Mouse (Mus musculus) liver, adult (tissue): ENCODE results near the gene Zfp185.
A peak's percentile ranks its signal among the peaks of the same experiment; 100 is the strongest.

ENCODE experiments used
- GATA4 ChIP-seq: IDR thresholded peaks from 2 replicates; pipeline ENCODE4 v1.6.1; 2014; ENCODE audit warnings: mild to moderate bottlenecking, low read length; ENCODE audit not compliant: insufficient replicate concordance

Zfp185 gene

DNA sequence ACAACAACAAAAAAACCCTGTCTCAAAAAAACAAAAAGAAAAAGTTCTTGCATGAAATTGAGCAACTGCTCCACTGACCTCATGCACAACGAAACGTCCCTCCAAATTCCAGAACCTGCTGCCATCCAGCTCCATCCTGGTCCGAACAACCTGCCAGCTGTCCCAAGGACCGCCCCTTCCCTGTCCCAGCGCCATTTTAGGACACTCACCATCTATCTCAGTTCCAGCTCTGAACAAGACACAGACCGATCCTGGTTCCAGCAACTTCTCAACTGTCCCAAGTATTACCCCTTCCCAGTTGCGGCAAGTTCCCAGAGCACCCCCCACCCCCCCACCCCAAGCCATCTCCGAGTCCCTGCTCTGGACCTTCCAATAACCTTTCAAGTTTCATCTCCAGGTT lies 51.7 kb downstream of the Zfp185 start:
- TF ChIP-seq GATA4 = no peak

DNA sequence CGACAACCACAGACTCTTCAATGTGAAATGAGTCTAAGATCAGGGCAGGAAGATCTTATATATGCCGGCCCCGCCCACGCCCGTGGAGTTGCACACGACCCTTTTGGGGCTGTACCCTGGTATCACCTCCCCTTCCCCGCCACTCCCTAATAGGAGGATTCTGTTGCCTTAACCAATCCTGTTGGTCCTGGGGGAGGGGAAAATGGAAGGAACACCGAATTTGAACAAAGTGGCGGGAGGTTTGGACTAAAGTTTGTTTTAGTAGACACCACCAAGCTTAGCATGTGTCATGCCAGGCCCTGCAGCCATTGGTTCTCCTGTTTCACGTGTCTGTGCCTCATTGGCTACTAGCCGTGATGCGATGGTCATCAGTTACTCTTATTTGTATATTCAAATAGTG lies 52.5 kb downstream of the Zfp185 start:
- no peak for TF ChIP-seq GATA4

DNA sequence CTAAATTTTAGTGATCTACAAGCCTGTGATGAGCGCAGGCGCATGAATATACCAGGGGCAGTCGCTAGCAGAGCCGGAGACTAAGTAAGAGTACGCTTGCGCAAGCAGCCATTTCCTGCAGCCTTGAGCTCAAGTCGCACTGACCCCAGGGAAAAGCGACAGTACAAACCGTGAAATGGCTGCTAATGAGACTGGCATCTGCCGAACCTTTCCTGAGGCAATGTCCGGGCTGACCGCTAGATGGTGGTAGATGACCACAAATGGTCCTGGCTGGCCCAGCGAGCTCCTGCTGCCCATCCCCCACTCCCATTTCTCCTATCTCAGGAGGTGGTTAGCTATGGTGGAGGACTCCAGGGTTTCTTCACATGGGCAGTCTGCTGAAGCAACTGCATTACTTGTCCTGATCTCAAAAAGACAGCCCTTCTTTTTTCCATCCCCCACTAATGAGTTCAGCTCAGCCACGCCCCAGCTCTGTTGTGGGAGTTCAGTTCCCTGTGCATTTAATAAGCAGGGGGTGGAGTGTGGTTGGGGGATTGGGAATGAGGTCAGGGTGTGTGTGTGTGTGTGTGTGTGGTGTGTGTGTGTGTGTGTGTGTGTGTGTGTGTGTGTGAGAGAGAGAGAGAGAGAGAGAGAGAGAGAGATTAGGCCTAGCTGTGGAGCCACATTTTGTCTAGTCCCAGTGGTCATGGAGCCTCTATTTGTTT lies 66.9 kb downstream of the Zfp185 start:
- TF ChIP-seq GATA4 = peak; percentile 10; the same call in 1 of the 2 replicates

- TF ChIP-seq GATA4 = no peak
Measured at GRCm38 (mm10) chrX:73061528-73061927, 74.4 kb downstream of the Zfp185 start.

DNA sequence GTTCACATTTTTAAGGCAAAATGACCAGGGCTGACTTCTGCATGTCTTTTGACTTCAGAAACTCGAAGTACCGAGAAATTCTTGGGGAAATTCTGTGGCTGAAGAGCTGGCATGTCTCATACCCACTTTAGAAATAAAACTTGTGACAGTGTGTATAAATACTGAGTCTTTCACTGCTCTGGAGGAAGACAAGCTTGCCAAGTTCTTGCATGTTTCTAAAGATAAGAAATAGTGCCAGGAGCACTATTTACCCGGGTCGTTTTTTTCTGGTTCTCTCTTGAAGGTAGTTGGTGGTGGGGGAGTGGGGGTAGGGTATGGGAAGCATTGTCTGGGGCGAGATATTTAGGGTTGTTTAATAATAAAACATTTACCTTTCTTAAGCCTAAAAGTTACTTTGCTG lies 75.2 kb downstream of the Zfp185 start:
- no peak for TF ChIP-seq GATA4

- no peak for TF ChIP-seq GATA4
Measured at GRCm38 (mm10) chrX:73063512-73064414, 76.6 kb downstream of the Zfp185 start.

- no peak for TF ChIP-seq GATA4
Measured at GRCm38 (mm10) chrX:73064415-73064793, 77.3 kb downstream of the Zfp185 start, which contains the start of gene Pnma3. TSS of gene Pnma3 (plus strand) at chrX:73064787.
